Mouse (Mus musculus) heart, adult 2 months (tissue): Measurements from ENCODE around the gene Dmap1. TPM values are rescaled to one million over a fixed set of nuclear protein-coding genes. Genes with fewer than 3 reads are reported as not detected.
A peak's percentile ranks its signal among the peaks of the same experiment; 100 is the strongest.

Experiments
- DNase-seq, 2 experiments: peaks; one replicate each; pipeline ENCODE4 v3.0.0; 2021
- H3K27ac ChIP-seq: fragments of 200-600 bp; 2 replicates; pipeline ENCODE4 v1.8.1; 2022
- H3K27me3 ChIP-seq: fragments of 200-500 bp; 2 replicates; pipeline ENCODE4 v1.6.1; 2012; ENCODE audit warnings: mild to moderate bottlenecking, low read length, inconsistent platforms, mixed read lengths; ENCODE audit not compliant: control insufficient read depth, insufficient read depth
- H3K36me3 ChIP-seq: fragments of 200-500 bp; 2 replicates; pipeline ENCODE4 v1.6.1; 2012; ENCODE audit warnings: low read length, inconsistent platforms; ENCODE audit not compliant: control insufficient read depth, insufficient read depth
- H3K4me1 ChIP-seq: fragments of 200-500 bp; 2 replicates; pipeline ENCODE4 v1.6.1; 2011; ENCODE audit warnings: low read length; ENCODE audit not compliant: control insufficient read depth, insufficient read depth
- H3K4me3 ChIP-seq: fragments of 200-600 bp; 2 replicates; pipeline ENCODE4 v1.8.1; 2022
- H3K79me2 ChIP-seq: fragments of 200-500 bp; replicated peaks from 2 replicates; pipeline ENCODE4 v1.6.1; 2012; ENCODE audit warnings: mild to moderate bottlenecking, inconsistent platforms, low read length, moderate library complexity, mixed read lengths; ENCODE audit not compliant: control insufficient read depth, insufficient read depth
- H3K9ac ChIP-seq: fragments of 200-500 bp; 2 replicates; pipeline ENCODE4 v1.6.1; 2012; ENCODE audit warnings: low read depth, mild to moderate bottlenecking, control low read depth, inconsistent platforms, low read length, mixed read lengths
- CTCF ChIP-seq: fragments of 200-600 bp; IDR thresholded peaks from 2 replicates; pipeline ENCODE4 v1.8.1; 2022; ENCODE audit warnings: antibody characterized with exemption, mild to moderate bottlenecking, moderate library complexity
- EP300 ChIP-seq: fragments of 200-500 bp; IDR thresholded peaks from 2 replicates; pipeline ENCODE4 v1.6.1; 2011; ENCODE audit warnings: low read depth, low read length, control low read depth; ENCODE audit not compliant: insufficient read depth
- POLR2A ChIP-seq: fragments of 200-500 bp; IDR thresholded peaks from 2 replicates; pipeline ENCODE4 v1.6.1; 2011; ENCODE audit warnings: mild to moderate bottlenecking, low read depth, low read length, control low read depth; ENCODE audit not compliant: insufficient read depth
- WGBS: fragments of 180-500 bp; shearing (Covaris S2); methylation state at CpG from one replicate; pipeline ENCODE4 v1.1.7; 2018; 5-methylcytosine and 5-hydroxymethylcytosine counted together
- intact Hi-C: fragments of 180-260 bp; cut with DNase I; formaldehyde crosslinking; loops from one replicate; pipeline ENCODE4 v1.15.1; 2025
- polyA plus RNA-seq: library from polyadenylated mRNA; depleted of rRNA; stranded (reverse); fragments of >200 nt; gene quantifications from 2 replicates; pipeline ENCODE4 v1.2.3, GENCODE M21; 2012; rRNA removed
- total RNA-seq, 2 experiments: library from RNA; stranded (reverse); gene quantifications; 2 replicates each; pipeline ENCODE4 v1.2.3; 2021

Dmap1 gene
- total and polyA plus RNA-seq, 3 experiments: 14.1 to 19.4 (median 17.9) TPM

DNA sequence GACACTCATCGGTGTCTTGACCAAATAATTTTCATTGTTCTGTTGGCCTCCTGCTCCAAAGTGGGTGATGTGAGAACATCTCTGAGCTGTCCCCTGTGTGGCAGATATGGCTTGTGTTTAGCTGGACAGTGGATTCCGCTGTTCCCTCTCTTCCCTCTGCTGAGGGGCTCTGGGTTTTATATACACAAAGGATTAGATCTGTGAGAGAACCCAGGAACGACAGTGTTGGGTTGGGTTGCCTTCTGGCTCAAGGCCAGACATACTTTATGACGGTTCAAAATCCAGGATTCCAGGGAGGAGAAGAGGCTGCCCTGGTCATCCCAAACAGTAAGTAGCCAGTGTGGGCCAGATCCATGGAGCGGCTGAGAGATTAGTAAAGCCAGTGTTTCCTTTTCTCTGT lies 48.5 kb downstream of the Dmap1 start:
- Histone ChIP-seq H3K4me1 (no peaks in the 10 kb centered on the region), H3K4me3 (no peak overlapping the region), H3K27ac (no peak overlapping the region), H3K27me3 (no peaks in the 10 kb centered on the region), H3K79me2 (no peaks in the 10 kb centered on the region), H3K36me3 (no peaks in the 10 kb centered on the region), H3K9ac (no peak overlapping the region)
- 75% methylated on average over 5 of the region's 5 CpGs for WGBS
- TF ChIP-seq CTCF (no peak), EP300 (no peak), POLR2A (no peak)
- DNase-seq: no peak
- intact Hi-C loops: no loop called here

DNA sequence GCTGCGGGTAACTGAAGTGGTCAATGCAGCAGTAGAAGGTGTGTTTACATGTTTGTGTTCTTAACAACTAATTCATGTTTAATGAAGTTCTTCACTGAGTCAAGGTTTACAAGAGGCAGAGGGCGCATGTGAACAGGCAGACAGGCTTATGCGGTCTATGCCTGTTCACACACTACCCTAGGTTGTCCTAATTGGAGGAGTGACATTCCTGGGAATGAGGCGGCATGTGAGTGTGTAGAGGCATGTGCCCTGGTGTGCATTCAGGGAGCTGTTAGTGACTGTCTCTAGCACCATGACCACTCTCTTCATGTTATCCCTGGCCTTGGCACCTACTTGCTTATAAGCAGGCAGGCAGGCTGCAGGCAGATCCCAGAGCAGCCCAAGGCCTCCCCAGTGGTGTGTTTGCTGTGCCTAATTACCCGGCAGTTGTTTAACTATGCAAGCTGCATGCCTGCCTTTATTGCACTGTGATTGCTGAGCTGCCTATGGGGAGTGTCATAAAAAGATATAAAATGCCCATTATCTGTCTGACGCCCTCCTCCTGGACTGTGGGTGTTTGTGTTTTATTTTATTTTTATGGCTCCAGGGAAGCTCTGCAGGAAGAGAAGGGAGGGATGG lies 51.9 kb downstream of the Dmap1 start:
- 79% methylated on average over 6 of the region's 6 CpGs for WGBS
- H3K4me3 ChIP-seq: no peak overlapping the region
- no peaks in the 10 kb centered on the region for H3K36me3 ChIP-seq
- intact Hi-C loops: no loop called here
- H3K27me3 ChIP-seq: no peaks in the 10 kb centered on the region
- H3K79me2 ChIP-seq: no peaks in the 10 kb centered on the region
- no peak for DNase-seq
- H3K9ac ChIP-seq: no peak overlapping the region
- no peak overlapping the region for H3K27ac ChIP-seq
- no peaks in the 10 kb centered on the region for H3K4me1 ChIP-seq
- no peak for TF ChIP-seq EP300
- no peak for TF ChIP-seq POLR2A
- no peak for TF ChIP-seq CTCF

DNA sequence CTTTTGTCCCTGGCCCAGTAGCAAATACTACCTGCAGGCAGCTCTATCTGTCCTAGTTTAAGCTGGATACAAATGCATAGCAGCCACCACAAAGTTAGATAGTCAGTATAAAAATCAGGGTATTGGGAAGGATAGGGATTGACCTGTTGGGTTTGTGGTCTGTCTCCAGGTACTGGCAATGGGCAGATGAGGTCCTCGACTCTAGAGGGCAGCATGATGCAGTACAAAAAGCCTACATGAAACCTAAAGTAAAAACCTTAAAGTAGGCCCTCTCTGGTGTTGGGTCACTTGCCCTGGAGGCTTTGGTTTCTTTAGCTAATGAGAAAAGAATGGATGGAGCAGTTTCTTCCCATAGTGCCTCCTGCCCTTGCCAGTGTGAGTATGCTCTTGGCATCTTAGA lies 53.6 kb downstream of the Dmap1 start:
- Histone ChIP-seq H3K79me2 (no peaks in the 10 kb centered on the region), H3K4me1 (no peaks in the 10 kb centered on the region), H3K9ac (no peak overlapping the region), H3K27ac (no peak overlapping the region), H3K27me3 (no peaks in the 10 kb centered on the region), H3K36me3 (no peaks in the 10 kb centered on the region), H3K4me3 (no peak overlapping the region)
- 68% methylated on average over 1 of the region's 1 CpGs for WGBS
- TF ChIP-seq CTCF (peak; percentile 36), POLR2A (no peak)
- intact Hi-C loops: no loop called here
- DNase-seq: no peak

Other genes with a start within 250 kb of the Dmap1 start
- gene Rnf220, start 185.2 kb downstream of the Dmap1 start, total RNA-seq: 10 to 100 TPM; 32.3 to 33.2 TPM
- 41.4 and 58.5 TPM in 2 replicates for gene Rnf220, start 185.2 kb downstream of the Dmap1 start, polyA plus RNA-seq
- gene Eri3, start 131.9 kb downstream of the Dmap1 start, total RNA-seq: 10 to 100 TPM; 82.0 to 82.2 TPM
- gene Eri3, start 131.9 kb downstream of the Dmap1 start, polyA plus RNA-seq: 78.0 and 90.4 TPM in 2 replicates
- gene Gm12845, start 42.1 kb upstream of the Dmap1 start, total RNA-seq: not detected
- gene Gm12845, start 42.1 kb upstream of the Dmap1 start, polyA plus RNA-seq: not detected in 2 replicates
- not detected for gene Klf17, start 83.4 kb upstream of the Dmap1 start, total RNA-seq
- not detected in 2 replicates for gene Klf17, start 83.4 kb upstream of the Dmap1 start, polyA plus RNA-seq
- gene Slc6a9, start 152.2 kb upstream of the Dmap1 start, total RNA-seq: 1 to 10 TPM; 2.5 to 3.4 TPM
- gene Slc6a9, start 152.2 kb upstream of the Dmap1 start, polyA plus RNA-seq: 6.9 and 9.2 TPM in 2 replicates
- under 1 TPM; 0.09 to 0.18 TPM for gene Ccdc24, start 190.3 kb upstream of the Dmap1 start, total RNA-seq
- gene Ccdc24, start 190.3 kb upstream of the Dmap1 start, polyA plus RNA-seq: 1.1 and 2.0 TPM in 2 replicates
- gene B4galt2, start 201.2 kb upstream of the Dmap1 start, total RNA-seq: 1 to 10 TPM; 4.0 to 4.3 TPM
- gene B4galt2, start 201.2 kb upstream of the Dmap1 start, polyA plus RNA-seq: 8.6 and 9.3 TPM in 2 replicates
- gene Atp6v0b, start 205.1 kb upstream of the Dmap1 start, total RNA-seq: 100 to 1,000 TPM; 109 to 124 TPM
- gene Atp6v0b, start 205.1 kb upstream of the Dmap1 start, polyA plus RNA-seq: 279 and 324 TPM in 2 replicates
- gene Dph2, start 209.8 kb upstream of the Dmap1 start, total RNA-seq: 1 to 10 TPM; 3.0 to 3.9 TPM
- 7.3 and 8.4 TPM in 2 replicates for gene Dph2, start 209.8 kb upstream of the Dmap1 start, polyA plus RNA-seq
- 10 to 100 TPM; 60.8 to 68.4 TPM for gene Ipo13, start 232.7 kb upstream of the Dmap1 start, total RNA-seq
- gene Ipo13, start 232.7 kb upstream of the Dmap1 start, polyA plus RNA-seq: 104 and 108 TPM in 2 replicates
- not detected for gene Artn, start 247.5 kb upstream of the Dmap1 start, total RNA-seq
- 0.09 and 0.23 TPM in 2 replicates for gene Artn, start 247.5 kb upstream of the Dmap1 start, polyA plus RNA-seq